Mouse (Mus musculus) embryonic facial prominence, embryonic 13.5 days (tissue): ENCODE data around the gene Mia2. TPM values are rescaled to one million over a fixed set of nuclear protein-coding genes. Genes with fewer than 3 reads are reported as not detected.

ENCODE experiments used
- ATAC-seq: fragments of 200-750 bp; cut with Nextera tagmentation; 2 replicates; pipeline ENCODE4 v1.8.0; 2017; ENCODE audit warnings: low read depth; ENCODE audit not compliant: insufficient number of reproducible peaks, insufficient read depth, low FRiP score, low TSS enrichment
- H3K27ac ChIP-seq: fragments of 300-500 bp; sonication (generic); 2 replicates; pipeline ENCODE4 v1.5.1; 2015; ENCODE audit warnings: moderate library complexity, mild to moderate bottlenecking, inconsistent platforms
- H3K27me3 ChIP-seq: fragments of 300-500 bp; sonication (generic); 2 replicates; pipeline ENCODE4 v1.6.1; 2015; ENCODE audit warnings: mild to moderate bottlenecking, inconsistent platforms
- H3K36me3 ChIP-seq: fragments of 300-500 bp; sonication (generic); 2 replicates; pipeline ENCODE4 v1.6.1; 2015; ENCODE audit warnings: mild to moderate bottlenecking, inconsistent platforms
- H3K4me1 ChIP-seq: fragments of 300-500 bp; sonication (generic); 2 replicates; pipeline ENCODE4 v1.6.1; 2015; ENCODE audit warnings: inconsistent platforms
- H3K4me2 ChIP-seq: fragments of 300-500 bp; sonication (generic); 2 replicates; pipeline ENCODE4 v1.6.1; 2015; ENCODE audit warnings: moderate library complexity, mild to moderate bottlenecking, inconsistent platforms
- H3K4me3 ChIP-seq: fragments of 300-500 bp; sonication (generic); 2 replicates; pipeline ENCODE4 v1.5.1; 2015; ENCODE audit warnings: mild to moderate bottlenecking, inconsistent platforms
- H3K9ac ChIP-seq: fragments of 300-500 bp; sonication (generic); 2 replicates; pipeline ENCODE4 v1.6.1; 2015; ENCODE audit warnings: mild to moderate bottlenecking, inconsistent platforms
- H3K9me3 ChIP-seq: fragments of 300-500 bp; sonication (generic); 2 replicates; pipeline ENCODE4 v1.6.1; 2016; ENCODE audit warnings: inconsistent platforms
- WGBS: fragments of 180-500 bp; shearing (Covaris S2); methylation state at CpG from one replicate; pipeline ENCODE4 v1.1.7; 2015; ENCODE audit warnings: mixed read lengths; 5-methylcytosine and 5-hydroxymethylcytosine counted together
- polyA plus RNA-seq: library from polyadenylated mRNA; unstranded; fragments of >200 nt; fragmentation: Nextera tagmentation; extraction: Ambion mirVana; gene quantifications from 2 replicates; pipeline ENCODE4 v1.2.1, GENCODE M21; 2015

Mia2 gene
- polyA plus RNA-seq, 1 experiment from 2014 or later, result 62.6 TPM

GRCm38 (mm10) chr12:59132940-59133339 lies 37.3 kb downstream of the Mia2 start:
- H3K9ac ChIP-seq, result no peak overlapping the region
- peaks cover 19% of the 10 kb centered on the region for H3K4me1 ChIP-seq
- H3K9me3 ChIP-seq, result no peaks in the 10 kb centered on the region
- H3K36me3 ChIP-seq, result peaks cover 16% of the 10 kb centered on the region; the same call in 1 of the 2 replicates
- ATAC-seq, result no peak
- no peak overlapping the region for H3K27ac ChIP-seq
- H3K27me3 ChIP-seq, result no peaks in the 10 kb centered on the region
- peak overlapping the region; percentile 72 for H3K4me2 ChIP-seq
- no peak overlapping the region for H3K4me3 ChIP-seq
- 84% methylated on average over 7 of the region's 7 CpGs for WGBS

DNA sequence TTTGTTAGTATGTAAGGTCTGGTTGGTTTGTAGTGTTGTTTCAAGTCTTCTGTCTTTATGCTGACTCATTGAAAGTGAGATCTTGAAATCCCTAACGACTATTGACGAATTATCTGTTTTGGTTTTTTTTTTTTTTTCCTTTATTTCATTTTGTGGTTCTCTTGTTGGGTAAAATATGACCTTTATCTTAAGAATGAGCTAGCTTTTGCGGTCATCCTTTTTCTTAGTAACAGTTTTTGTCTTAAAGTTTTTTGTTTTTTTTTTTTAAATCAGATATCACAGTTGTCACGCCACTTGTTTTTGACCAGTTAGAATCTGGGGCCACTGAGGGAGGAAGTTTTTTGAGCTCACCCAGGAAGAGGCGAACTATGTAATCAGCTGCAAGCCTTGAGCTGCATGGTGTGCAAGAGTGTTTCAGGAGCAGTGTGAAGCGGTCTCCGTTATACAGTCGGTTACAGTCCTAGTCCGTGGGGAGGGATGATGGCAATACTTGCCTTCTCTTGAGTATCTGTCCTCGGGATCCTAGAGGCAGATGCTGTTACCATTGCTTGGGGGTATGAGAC lies 37.9 kb downstream of the Mia2 start:
- no peak for ATAC-seq
- Histone ChIP-seq H3K4me3 (no peak overlapping the region), H3K4me1 (peaks cover 19% of the 10 kb centered on the region), H3K27me3 (no peaks in the 10 kb centered on the region), H3K27ac (no peak overlapping the region), H3K9ac (no peak overlapping the region), H3K9me3 (no peaks in the 10 kb centered on the region), H3K36me3 (peaks cover 20% of the 10 kb centered on the region), H3K4me2 (no peak overlapping the region)
- 88% methylated on average over 10 of the region's 10 CpGs for WGBS

DNA sequence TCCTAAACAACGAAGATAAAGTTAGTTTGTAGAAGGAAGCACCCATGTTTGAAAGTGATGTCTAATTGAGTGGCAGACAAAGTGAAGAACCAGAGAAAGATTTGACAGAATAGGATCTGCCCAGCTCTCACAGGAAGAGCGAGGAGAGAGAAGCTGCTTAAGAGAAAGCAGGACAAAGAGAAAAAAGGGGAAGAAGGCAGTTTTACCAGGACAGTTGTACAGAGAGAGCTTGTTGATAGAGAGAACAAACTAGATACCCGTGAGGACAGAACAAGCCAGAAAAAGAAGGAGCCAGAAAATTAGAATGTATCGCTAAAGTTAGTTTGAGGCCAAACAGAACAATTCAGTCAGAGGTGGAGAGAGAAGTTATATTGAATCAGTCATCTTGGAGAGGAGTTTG lies 39.5 kb downstream of the Mia2 start:
- no peak overlapping the region for H3K9ac ChIP-seq

DNA sequence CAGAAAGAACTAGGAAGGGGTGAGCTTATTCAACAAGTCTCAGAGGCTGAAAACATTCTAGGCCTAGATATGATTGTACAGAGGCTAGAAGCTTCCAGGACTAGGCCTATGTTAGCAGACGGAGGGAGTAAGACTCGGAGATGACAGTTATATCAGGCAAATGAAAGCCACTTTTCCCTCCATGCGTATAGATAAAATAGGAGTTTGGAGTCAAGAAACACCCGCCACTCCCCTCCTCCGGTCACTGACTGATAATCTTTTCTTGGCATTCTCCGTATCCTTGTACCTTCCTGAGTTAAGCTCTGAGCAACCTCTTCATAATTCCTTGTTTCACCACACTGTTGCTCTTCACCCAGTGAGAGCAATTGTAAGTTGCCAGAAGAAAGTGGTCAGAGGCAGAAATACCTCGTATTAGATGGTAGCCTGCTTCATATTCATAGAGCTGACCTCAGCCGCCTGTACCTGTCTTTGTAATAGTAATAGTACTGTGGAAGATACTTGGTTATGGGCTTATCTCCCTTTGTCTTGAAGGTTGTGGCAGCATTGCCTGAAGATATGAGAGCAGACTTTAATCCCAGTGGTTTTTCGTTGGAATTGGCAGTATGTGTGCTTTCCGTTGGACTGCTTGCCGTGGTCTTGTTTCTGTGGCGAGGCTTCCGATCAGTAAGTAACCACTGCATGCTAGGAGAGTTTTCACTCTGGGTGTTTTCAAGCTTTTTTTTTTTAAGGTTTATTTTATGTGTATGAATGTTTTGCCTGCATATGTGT lies 40.1 kb downstream of the Mia2 start:
- H3K27me3 ChIP-seq, result no peaks in the 10 kb centered on the region
- no peak overlapping the region for H3K4me3 ChIP-seq
- 93% methylated on average over 13 of the region's 13 CpGs for WGBS
- H3K36me3 ChIP-seq, result peaks cover 37% of the 10 kb centered on the region
- H3K4me2 ChIP-seq, result no peak overlapping the region
- no peak for ATAC-seq
- no peak overlapping the region for H3K9ac ChIP-seq
- H3K27ac ChIP-seq, result no peak overlapping the region
- no peaks in the 10 kb centered on the region for H3K9me3 ChIP-seq
- H3K4me1 ChIP-seq, result peaks cover 12% of the 10 kb centered on the region

More for the DNA sequence above, 39.5 kb downstream of the Mia2 start:
- ATAC-seq, result no peak
- peaks cover 15% of the 10 kb centered on the region for H3K4me1 ChIP-seq
- H3K27ac ChIP-seq, result no peak overlapping the region
- no peaks in the 10 kb centered on the region for H3K9me3 ChIP-seq
- no peaks in the 10 kb centered on the region for H3K27me3 ChIP-seq
- WGBS, result 90% methylated on average over 4 of the region's 4 CpGs
- no peak overlapping the region for H3K4me2 ChIP-seq
- peaks cover 34% of the 10 kb centered on the region for H3K36me3 ChIP-seq
- no peak overlapping the region for H3K4me3 ChIP-seq

DNA sequence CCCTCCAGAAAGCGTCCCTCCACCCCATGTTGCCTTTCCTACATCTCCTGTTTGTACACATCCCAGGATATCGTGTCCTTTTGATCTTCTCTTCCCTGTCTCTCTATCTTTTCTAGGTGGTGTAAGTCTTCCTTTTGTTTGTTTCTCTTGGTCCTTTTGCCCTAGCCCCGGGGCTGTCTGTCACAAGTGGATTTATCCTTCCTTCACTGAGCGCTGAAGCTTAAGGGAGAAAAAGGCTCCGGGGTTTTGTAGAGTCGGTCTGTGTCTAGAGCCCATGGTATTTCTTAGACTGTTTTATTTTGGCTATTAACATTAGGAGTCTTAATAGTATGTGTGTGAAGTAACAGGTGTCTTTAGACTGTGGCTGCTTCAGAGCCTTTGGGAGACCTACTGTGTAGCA lies 41.4 kb downstream of the Mia2 start:
- Histone ChIP-seq H3K4me2 (no peak overlapping the region), H3K4me3 (no peak overlapping the region), H3K4me1 (peaks cover 12% of the 10 kb centered on the region), H3K27me3 (no peaks in the 10 kb centered on the region), H3K27ac (no peak overlapping the region), H3K9ac (no peak overlapping the region), H3K36me3 (peaks cover 48% of the 10 kb centered on the region), H3K9me3 (no peaks in the 10 kb centered on the region)
- 83% methylated on average over 6 of the region's 6 CpGs for WGBS
- ATAC-seq, result no peak

GRCm38 (mm10) chr12:59139372-59139771 lies 43.8 kb downstream of the Mia2 start:
- H3K36me3 ChIP-seq, result peaks cover 66% of the 10 kb centered on the region
- H3K27me3 ChIP-seq, result no peaks in the 10 kb centered on the region
- 83% methylated on average over 2 of the region's 2 CpGs for WGBS

GRCm38 (mm10) chr12:59145130-59145529 lies 49.5 kb downstream of the Mia2 start:
- ATAC-seq, result no peak
- H3K9ac ChIP-seq, result no peak overlapping the region
- no peak overlapping the region for H3K27ac ChIP-seq
- no peaks in the 10 kb centered on the region for H3K4me1 ChIP-seq
- peaks cover 66% of the 10 kb centered on the region for H3K36me3 ChIP-seq
- no peak overlapping the region for H3K4me3 ChIP-seq
- H3K27me3 ChIP-seq, result no peaks in the 10 kb centered on the region
- H3K9me3 ChIP-seq, result no peaks in the 10 kb centered on the region
- no peak overlapping the region for H3K4me2 ChIP-seq

More at GRCm38 (mm10) chr12:59139372-59139771, 43.8 kb downstream of the Mia2 start:
- no peak overlapping the region for H3K4me2 ChIP-seq
- no peaks in the 10 kb centered on the region for H3K4me1 ChIP-seq
- H3K27ac ChIP-seq, result no peak overlapping the region
- no peak for ATAC-seq
- no peak overlapping the region for H3K4me3 ChIP-seq
- no peak overlapping the region for H3K9ac ChIP-seq
- H3K9me3 ChIP-seq, result no peaks in the 10 kb centered on the region

DNA sequence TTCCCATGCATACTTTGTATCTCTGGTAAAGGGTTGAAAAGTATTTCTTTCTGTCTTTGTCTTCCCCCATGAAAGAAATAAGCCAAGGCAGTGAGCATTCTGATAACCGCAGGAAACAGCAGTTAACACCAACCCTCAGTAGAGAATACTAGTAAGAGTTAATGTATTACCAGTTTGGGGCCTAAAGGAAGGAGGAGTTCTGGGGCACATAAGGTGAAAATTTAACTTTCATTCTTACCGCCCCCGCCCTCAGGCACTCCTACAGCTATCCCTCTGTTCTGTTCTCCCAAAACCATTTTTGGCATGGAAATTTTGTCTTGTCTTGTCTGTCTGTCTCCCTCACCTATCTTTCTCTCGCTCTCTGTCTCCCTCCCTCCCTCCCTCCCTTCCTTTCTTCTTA lies 54.1 kb downstream of the Mia2 start:
- Histone ChIP-seq H3K27ac (no peak overlapping the region), H3K4me2 (no peak overlapping the region), H3K4me3 (no peak overlapping the region), H3K9ac (no peak overlapping the region), H3K9me3 (no peaks in the 10 kb centered on the region), H3K36me3 (peaks cover 70% of the 10 kb centered on the region), H3K4me1 (no peaks in the 10 kb centered on the region), H3K27me3 (no peaks in the 10 kb centered on the region)
- 89% methylated on average over 4 of the region's 4 CpGs for WGBS
- ATAC-seq, result no peak

DNA sequence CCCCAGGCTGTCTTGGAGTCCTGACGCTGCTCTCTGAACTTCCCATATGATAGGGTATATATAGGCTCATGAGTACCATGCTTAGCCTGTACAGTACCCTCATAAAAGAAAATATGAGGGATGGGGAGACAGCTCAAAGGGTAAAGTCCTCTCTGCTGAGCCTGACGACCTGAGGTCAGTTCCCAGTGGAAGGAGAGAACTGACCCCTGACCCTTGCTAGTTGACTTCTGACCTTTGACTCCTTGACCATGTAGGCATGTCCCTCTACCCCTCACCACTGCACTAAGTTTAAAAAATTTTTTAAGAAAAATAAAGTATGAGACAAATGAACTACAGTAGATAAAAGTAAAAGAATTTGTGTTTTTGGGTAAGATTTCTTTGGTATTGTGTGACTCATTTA lies 65.5 kb downstream of the Mia2 start:
- H3K36me3 ChIP-seq, result peaks cover 82% of the 10 kb centered on the region
- no peak overlapping the region for H3K9ac ChIP-seq
- WGBS, result 33% methylated on average over 2 of the region's 2 CpGs
- H3K27ac ChIP-seq, result no peak overlapping the region
- H3K4me2 ChIP-seq, result no peak overlapping the region
- no peaks in the 10 kb centered on the region for H3K27me3 ChIP-seq
- H3K9me3 ChIP-seq, result no peaks in the 10 kb centered on the region
- ATAC-seq, result no peak
- no peak overlapping the region for H3K4me3 ChIP-seq
- no peaks in the 10 kb centered on the region for H3K4me1 ChIP-seq

- Histone ChIP-seq H3K4me1 (no peaks in the 10 kb centered on the region), H3K36me3 (peaks cover 80% of the 10 kb centered on the region), H3K9ac (no peak overlapping the region), H3K4me2 (no peak overlapping the region), H3K4me3 (no peak overlapping the region), H3K27me3 (no peaks in the 10 kb centered on the region), H3K27ac (no peak overlapping the region), H3K9me3 (no peaks in the 10 kb centered on the region)
- 92% methylated on average over 2 of the region's 2 CpGs for WGBS
- ATAC-seq, result no peak
These were observed 67.2 kb downstream of the Mia2 start for GRCm38 (mm10) chr12:59162797-59163196.

GRCm38 (mm10) chr12:59164522-59164921 lies 68.9 kb downstream of the Mia2 start:
- ATAC-seq, result no peak
- Histone ChIP-seq H3K4me2 (no peak overlapping the region), H3K36me3 (peaks cover 75% of the 10 kb centered on the region), H3K27me3 (no peaks in the 10 kb centered on the region), H3K9me3 (no peaks in the 10 kb centered on the region), H3K4me3 (no peak overlapping the region), H3K4me1 (no peaks in the 10 kb centered on the region), H3K27ac (no peak overlapping the region), H3K9ac (no peak overlapping the region)
- 95% methylated on average over 6 of the region's 6 CpGs for WGBS

- no peak overlapping the region for H3K4me3 ChIP-seq
- peaks cover 73% of the 10 kb centered on the region for H3K36me3 ChIP-seq
- WGBS, result 92% methylated on average over 4 of the region's 4 CpGs
- H3K9ac ChIP-seq, result no peak overlapping the region
- H3K27ac ChIP-seq, result no peak overlapping the region
- no peak for ATAC-seq
- H3K4me1 ChIP-seq, result no peaks in the 10 kb centered on the region
- H3K4me2 ChIP-seq, result no peak overlapping the region
- H3K9me3 ChIP-seq, result no peaks in the 10 kb centered on the region
- H3K27me3 ChIP-seq, result no peaks in the 10 kb centered on the region
These were observed 71.0 kb downstream of the Mia2 start for GRCm38 (mm10) chr12:59166557-59166956.
